Mouse (Mus musculus) midbrain, embryonic 11.5 days (tissue): ENCODE data around the gene Agpat3. TPM values are rescaled to one million over a fixed set of nuclear protein-coding genes. Genes with fewer than 3 reads are reported as not detected.

Experiments used
- ATAC-seq: fragments of 200-750 bp; cut with Nextera tagmentation; 2 replicates; pipeline ENCODE4 v1.8.0; 2017; ENCODE audit warnings: moderate TSS enrichment, moderate library complexity; ENCODE audit not compliant: low FRiP score
- DNase-seq: peaks from one replicate; pipeline ENCODE4 v3.0.0; 2015; ENCODE audit warnings: low spot score; ENCODE audit errors: missing footprints
- H3K27ac ChIP-seq: fragments of 300-500 bp; sonication (generic); 2 replicates; pipeline ENCODE4 v1.5.1; 2014; ENCODE audit warnings: low read depth, low read length
- H3K27me3 ChIP-seq: fragments of 300-500 bp; sonication (generic); 2 replicates; pipeline ENCODE4 v1.6.1; 2014; ENCODE audit warnings: mild to moderate bottlenecking, low read length, moderate library complexity, mixed read lengths; ENCODE audit not compliant: control insufficient read depth, insufficient read depth
- H3K36me3 ChIP-seq: fragments of 300-500 bp; sonication (generic); 2 replicates; pipeline ENCODE4 v1.6.1; 2014; ENCODE audit warnings: mild to moderate bottlenecking, low read length, moderate library complexity, mixed read lengths; ENCODE audit not compliant: control insufficient read depth, insufficient read depth
- H3K4me1 ChIP-seq: fragments of 300-500 bp; sonication (generic); 2 replicates; pipeline ENCODE4 v1.6.1; 2014; ENCODE audit warnings: low read length; ENCODE audit not compliant: control insufficient read depth, insufficient read depth
- H3K4me2 ChIP-seq: fragments of 300-500 bp; sonication (generic); 2 replicates; pipeline ENCODE4 v1.6.1; 2014; ENCODE audit warnings: mild to moderate bottlenecking, moderate library complexity
- H3K4me3 ChIP-seq: fragments of 300-500 bp; sonication (generic); 2 replicates; pipeline ENCODE4 v1.5.1; 2014; ENCODE audit warnings: low read depth, low read length
- H3K9ac ChIP-seq: fragments of 300-500 bp; sonication (generic); 2 replicates; pipeline ENCODE4 v1.6.1; 2014; ENCODE audit warnings: low read length
- H3K9me3 ChIP-seq: fragments of 300-500 bp; sonication (generic); 2 replicates; pipeline ENCODE4 v1.6.1; 2016; ENCODE audit warnings: low read length; ENCODE audit not compliant: control insufficient read depth
- WGBS: fragments of 180-500 bp; shearing (Covaris S2); extraction: QIAGEN DNeasy Blood & Tissue Kit; methylation state at CpG from one replicate; pipeline ENCODE4 v1.1.7; 2014; 5-methylcytosine and 5-hydroxymethylcytosine counted together
- polyA plus RNA-seq: library from polyadenylated mRNA; unstranded; fragments of >200 nt; fragmentation: Nextera tagmentation; extraction: Ambion mirVana; gene quantifications from 2 replicates; pipeline ENCODE4 v1.2.1, GENCODE M21; 2014

Gene Agpat3
- polyA plus RNA-seq, 1 experiment from 2014 or later: 46.3 TPM

DNA sequence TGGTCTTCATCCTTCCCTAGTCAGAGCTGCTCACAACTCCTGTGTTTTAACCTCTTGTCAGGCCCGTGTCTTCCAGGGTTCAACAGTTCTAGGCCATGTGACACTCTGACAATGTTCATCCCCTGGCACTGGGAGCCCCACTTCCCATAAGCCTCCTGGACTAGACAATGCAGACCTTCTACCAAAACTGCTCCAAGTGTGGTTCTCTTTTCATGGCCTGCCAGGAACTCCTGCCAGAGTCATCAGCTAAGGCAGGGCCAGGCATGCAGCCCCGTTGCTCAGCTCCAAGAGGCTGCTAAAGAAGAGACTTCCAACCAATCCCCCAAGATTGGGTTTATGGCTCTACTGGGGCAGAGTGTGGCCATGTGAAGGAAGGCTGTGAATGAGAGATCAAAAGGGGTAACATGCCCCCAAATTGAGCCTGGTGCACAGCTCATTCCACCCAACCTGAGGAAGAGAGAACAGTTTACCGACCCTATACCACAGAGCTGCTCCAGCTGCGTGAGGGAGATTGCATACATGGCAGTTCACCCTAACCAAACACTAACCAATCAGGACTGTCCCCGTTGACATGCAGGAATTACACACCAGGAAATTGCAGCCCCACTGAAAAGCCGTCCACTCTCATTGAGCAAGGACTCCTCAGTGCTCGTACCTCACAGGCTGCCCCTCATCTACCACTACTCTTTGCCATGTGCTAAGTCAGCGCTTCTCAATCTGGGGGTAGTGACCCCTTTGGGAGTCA lies 115.2 kb downstream of the Agpat3 start:
- Histone ChIP-seq H3K9ac (no peak overlapping the region), H3K9me3 (no peaks in the 10 kb centered on the region), H3K27me3 (no peaks in the 10 kb centered on the region), H3K27ac (no peak overlapping the region), H3K4me1 (no peaks in the 10 kb centered on the region), H3K4me2 (no peak overlapping the region), H3K36me3 (no peaks in the 10 kb centered on the region), H3K4me3 (no peak overlapping the region)
- no peak for DNase-seq
- 88% methylated on average over 8 of the region's 8 CpGs for WGBS
- ATAC-seq: no peak

GRCm38 (mm10) chr10:78233756-78234155 lies 118.5 kb downstream of the Agpat3 start:
- H3K4me2 ChIP-seq: no peak overlapping the region
- no peak overlapping the region for H3K27ac ChIP-seq
- ATAC-seq (no peak), DNase-seq (no peak)
- H3K36me3 ChIP-seq: no peaks in the 10 kb centered on the region
- H3K9me3 ChIP-seq: no peaks in the 10 kb centered on the region
- 93% methylated on average over 6 of the region's 6 CpGs for WGBS
- H3K27me3 ChIP-seq: no peaks in the 10 kb centered on the region
- H3K4me1 ChIP-seq: no peaks in the 10 kb centered on the region
- H3K9ac ChIP-seq: no peak overlapping the region
- H3K4me3 ChIP-seq: no peak overlapping the region

DNA sequence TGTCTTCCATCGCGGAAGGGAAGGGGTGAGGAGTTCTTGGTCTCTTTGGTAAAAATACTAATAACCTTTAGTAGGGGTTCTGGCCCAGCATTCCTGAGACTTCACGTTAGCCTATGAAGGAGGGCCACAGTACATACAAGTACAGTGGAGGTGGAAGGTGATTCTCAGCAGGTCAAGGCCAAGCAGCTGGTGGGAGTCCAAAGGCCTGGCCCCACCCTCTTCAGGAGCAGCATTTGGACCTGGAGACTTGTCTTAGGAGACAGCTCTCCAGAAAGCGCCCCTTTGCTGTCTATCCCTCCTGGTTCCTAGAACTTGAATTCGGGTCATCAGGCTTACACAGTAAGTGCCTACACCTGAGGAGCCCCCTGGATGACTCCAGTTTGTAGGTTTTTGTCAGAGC lies 119.1 kb downstream of the Agpat3 start:
- no peak overlapping the region for H3K9ac ChIP-seq
- no peak overlapping the region for H3K27ac ChIP-seq
- no peak overlapping the region for H3K4me3 ChIP-seq
- WGBS: 93% methylated on average over 5 of the region's 5 CpGs
- H3K4me1 ChIP-seq: no peaks in the 10 kb centered on the region
- no peaks in the 10 kb centered on the region for H3K9me3 ChIP-seq
- no peak overlapping the region for H3K4me2 ChIP-seq
- no peaks in the 10 kb centered on the region for H3K27me3 ChIP-seq
- no peak for ATAC-seq
- no peaks in the 10 kb centered on the region; the same call in 1 of the 2 replicates for H3K36me3 ChIP-seq
- DNase-seq: no peak

- 94% methylated on average over 4 of the region's 4 CpGs for WGBS
- ATAC-seq (no peak), DNase-seq (no peak)
- Histone ChIP-seq H3K27me3 (no peaks in the 10 kb centered on the region), H3K4me3 (no peak overlapping the region), H3K4me1 (no peaks in the 10 kb centered on the region), H3K9me3 (no peaks in the 10 kb centered on the region), H3K9ac (no peak overlapping the region), H3K4me2 (no peak overlapping the region), H3K36me3 (peaks cover 2% of the 10 kb centered on the region; the same call in 1 of the 2 replicates), H3K27ac (no peak overlapping the region)
Observed at GRCm38 (mm10) chr10:78232301-78232980, 119.8 kb downstream of the Agpat3 start.

- no peak for ATAC-seq
- no peak overlapping the region for H3K27ac ChIP-seq
Observed at GRCm38 (mm10) chr10:78228560-78228928, 123.7 kb downstream of the Agpat3 start.

GRCm38 (mm10) chr10:78227875-78228559 lies 124.3 kb downstream of the Agpat3 start:
- no peak for DNase-seq
- Histone ChIP-seq H3K27ac (no peak overlapping the region), H3K9ac (no peak overlapping the region), H3K4me2 (no peak overlapping the region), H3K4me1 (no peaks in the 10 kb centered on the region), H3K36me3 (peaks cover 2% of the 10 kb centered on the region; the same call in 1 of the 2 replicates), H3K27me3 (no peaks in the 10 kb centered on the region), H3K9me3 (no peaks in the 10 kb centered on the region), H3K4me3 (no peak overlapping the region)
- no peak for ATAC-seq
- WGBS: 94% methylated on average over 8 of the region's 8 CpGs

More at GRCm38 (mm10) chr10:78228560-78228928, 123.7 kb downstream of the Agpat3 start:
- Histone ChIP-seq H3K4me2 (no peak overlapping the region), H3K9me3 (no peaks in the 10 kb centered on the region), H3K4me1 (no peaks in the 10 kb centered on the region), H3K9ac (no peak overlapping the region), H3K36me3 (peaks cover 2% of the 10 kb centered on the region; the same call in 1 of the 2 replicates), H3K4me3 (no peak overlapping the region), H3K27me3 (no peaks in the 10 kb centered on the region)
- DNase-seq: no peak
- WGBS: 90% methylated on average over 5 of the region's 5 CpGs

GRCm38 (mm10) chr10:78224136-78224535 lies 128.2 kb downstream of the Agpat3 start:
- no peak overlapping the region for H3K9ac ChIP-seq
- ATAC-seq (no peak), DNase-seq (no peak)
- H3K4me2 ChIP-seq: no peak overlapping the region
- no peak overlapping the region for H3K27ac ChIP-seq
- no peaks in the 10 kb centered on the region for H3K9me3 ChIP-seq
- H3K4me1 ChIP-seq: no peaks in the 10 kb centered on the region
- H3K27me3 ChIP-seq: no peaks in the 10 kb centered on the region
- H3K36me3 ChIP-seq: peaks cover 8% of the 10 kb centered on the region; the same call in 1 of the 2 replicates
- no peak overlapping the region for H3K4me3 ChIP-seq
- 93% methylated on average over 6 of the region's 6 CpGs for WGBS

GRCm38 (mm10) chr10:78222908-78223307 lies 129.4 kb downstream of the Agpat3 start:
- no peak for ATAC-seq
- Histone ChIP-seq H3K27ac (no peak overlapping the region), H3K9me3 (no peaks in the 10 kb centered on the region), H3K4me3 (no peak overlapping the region), H3K27me3 (no peaks in the 10 kb centered on the region), H3K9ac (no peak overlapping the region), H3K4me2 (no peak overlapping the region), H3K36me3 (peaks cover 6% of the 10 kb centered on the region; the same call in 1 of the 2 replicates), H3K4me1 (no peaks in the 10 kb centered on the region)
- DNase-seq: no peak
- WGBS: 91% methylated on average over 4 of the region's 4 CpGs

GRCm38 (mm10) chr10:78221315-78221714 lies 131.0 kb downstream of the Agpat3 start:
- Histone ChIP-seq H3K27ac (no peak overlapping the region), H3K27me3 (no peaks in the 10 kb centered on the region), H3K36me3 (0 out of 2 replicates have a peak, but pooled peaks cover 6% of the 10 kb centered on the region), H3K9ac (no peak overlapping the region), H3K4me2 (no peak overlapping the region), H3K9me3 (no peaks in the 10 kb centered on the region), H3K4me3 (no peak overlapping the region), H3K4me1 (no peaks in the 10 kb centered on the region)
- WGBS: 94% methylated on average over 7 of the region's 7 CpGs
- ATAC-seq (no peak), DNase-seq (no peak)
